Mouse (Mus musculus): ENCODE results near the gene Tmem164.

GRCm38 (mm10) chrX:142813146-142813545 lies 131.9 kb downstream of the Tmem164 start:
- TF ChIP-seq CTCF (IDR thresholded peaks at IDR 0.05; ENCODE audit: low read depth, low read length) (no peak), POLR2A (IDR thresholded peaks at IDR 0.05; ENCODE audit: borderline replicate concordance, low read depth, low read length) (no peak)
